Mouse (Mus musculus): ENCODE data around the gene Nanog. TPM values are rescaled to one million over a fixed set of nuclear protein-coding genes. Genes with fewer than 3 reads are reported as not detected.
A peak's percentile ranks its signal among the peaks of the same experiment; 100 is the strongest.

Nanog gene
- 0.12 and 0.24 TPM in 2 replicates for polyA plus RNA-seq (2016; fragmentation: Nextera tagmentation; extraction: Ambion mirVana)

DNA sequence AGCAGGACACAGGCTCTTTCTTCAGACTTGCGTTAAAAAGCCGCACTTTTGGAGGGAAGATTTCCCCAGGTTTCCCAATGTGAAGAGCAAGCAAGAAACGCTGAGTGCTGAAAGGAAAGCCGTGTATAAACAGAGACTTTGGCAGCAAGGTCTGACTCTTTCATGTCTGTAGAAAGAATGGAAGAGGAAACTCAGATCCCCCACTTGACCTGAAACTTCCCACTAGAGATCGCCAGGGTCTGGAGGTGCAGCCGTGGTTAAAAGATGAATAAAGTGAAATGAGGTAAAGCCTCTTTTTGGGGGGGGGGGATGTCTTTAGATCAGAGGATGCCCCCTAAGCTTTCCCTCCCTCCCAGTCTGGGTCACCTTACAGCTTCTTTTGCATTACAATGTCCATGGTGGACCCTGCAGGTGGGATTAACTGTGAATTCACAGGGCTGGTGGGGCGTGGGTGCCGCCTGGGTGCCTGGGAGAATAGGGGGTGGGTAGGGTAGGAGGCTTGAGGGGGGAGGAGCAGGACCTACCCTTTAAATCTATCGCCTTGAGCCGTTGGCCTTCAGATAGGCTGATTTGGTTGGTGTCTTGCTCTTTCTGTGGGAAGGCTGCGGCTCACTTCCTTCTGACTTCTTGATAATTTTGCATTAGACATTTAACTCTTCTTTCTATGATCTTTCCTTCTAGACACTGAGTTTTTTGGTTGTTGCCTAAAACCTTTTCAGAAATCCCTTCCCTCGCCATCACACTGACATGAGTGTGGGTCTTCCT is at the start of gene Nanog:
TSS of gene Nanog (plus strand) at position 454 of the 765 bp plus-strand sequence.
- H3K4me3 ChIP-seq = no peak within 1 kb of the TSS
- peaks cover 36% of the 10 kb centered on the region for H3K27me3 ChIP-seq (ENCODE audit: insufficient read depth, poor library complexity, severe bottlenecking)
- no peak within 1 kb of the TSS for H3K27ac ChIP-seq
- H3K9me3 ChIP-seq = no peaks in the 10 kb centered on the region
- no peaks in the 10 kb centered on the region for H3K36me3 ChIP-seq
- no peak for DNase-seq (ENCODE audit: low spot score)
- peaks cover 12% of the 10 kb centered on the region for H3K4me1 ChIP-seq (replicated peaks)
- WGBS = 19% methylated on average over 12 of the region's 12 CpGs

DNA sequence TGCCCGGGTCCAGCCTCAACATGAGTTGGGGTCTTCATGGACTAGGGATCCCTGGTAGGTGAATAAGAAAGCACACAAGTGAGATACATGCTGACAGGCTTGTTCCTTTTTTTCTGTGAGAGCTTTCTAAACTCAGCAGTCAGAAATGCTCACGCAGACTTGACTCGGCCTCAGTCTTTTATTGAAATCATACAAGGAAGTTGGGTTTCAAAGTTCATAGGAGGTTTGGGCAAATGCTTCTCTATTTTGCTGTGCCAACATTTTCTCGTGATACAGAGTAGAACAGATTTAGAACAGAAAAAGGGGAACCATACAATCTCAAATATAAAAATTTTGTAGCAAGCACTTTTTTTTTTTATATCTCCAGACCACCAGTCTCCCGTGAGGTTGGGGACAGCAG is 49.7 kb upstream of the Nanog start:
- H3K27ac ChIP-seq = no peak overlapping the region
- 83% methylated on average over 5 of the region's 5 CpGs for WGBS
- H3K4me1 ChIP-seq (replicated peaks) = no peaks in the 10 kb centered on the region
- H3K27me3 ChIP-seq (ENCODE audit: insufficient read depth, poor library complexity, severe bottlenecking) = peaks cover 16% of the 10 kb centered on the region
- DNase-seq (ENCODE audit: low spot score) = no peak
- H3K4me3 ChIP-seq = no peak overlapping the region
- no peaks in the 10 kb centered on the region for H3K9me3 ChIP-seq
- no peaks in the 10 kb centered on the region for H3K36me3 ChIP-seq

GRCm38 (mm10) chr6:122659567-122659966 is 47.7 kb upstream of the Nanog start:
- no peak overlapping the region for H3K4me3 ChIP-seq
- no peak overlapping the region for H3K27ac ChIP-seq
- peak; percentile 27 for DNase-seq (ENCODE audit: low spot score)
- 19% methylated on average over 7 of the region's 7 CpGs for WGBS
- H3K27me3 ChIP-seq (ENCODE audit: insufficient read depth, poor library complexity, severe bottlenecking) = peaks cover 27% of the 10 kb centered on the region
- H3K36me3 ChIP-seq = no peaks in the 10 kb centered on the region
- H3K9me3 ChIP-seq = no peaks in the 10 kb centered on the region
- 0 out of 2 replicates have a peak, but pooled peaks cover 3% of the 10 kb centered on the region for H3K4me1 ChIP-seq (replicated peaks)

DNA sequence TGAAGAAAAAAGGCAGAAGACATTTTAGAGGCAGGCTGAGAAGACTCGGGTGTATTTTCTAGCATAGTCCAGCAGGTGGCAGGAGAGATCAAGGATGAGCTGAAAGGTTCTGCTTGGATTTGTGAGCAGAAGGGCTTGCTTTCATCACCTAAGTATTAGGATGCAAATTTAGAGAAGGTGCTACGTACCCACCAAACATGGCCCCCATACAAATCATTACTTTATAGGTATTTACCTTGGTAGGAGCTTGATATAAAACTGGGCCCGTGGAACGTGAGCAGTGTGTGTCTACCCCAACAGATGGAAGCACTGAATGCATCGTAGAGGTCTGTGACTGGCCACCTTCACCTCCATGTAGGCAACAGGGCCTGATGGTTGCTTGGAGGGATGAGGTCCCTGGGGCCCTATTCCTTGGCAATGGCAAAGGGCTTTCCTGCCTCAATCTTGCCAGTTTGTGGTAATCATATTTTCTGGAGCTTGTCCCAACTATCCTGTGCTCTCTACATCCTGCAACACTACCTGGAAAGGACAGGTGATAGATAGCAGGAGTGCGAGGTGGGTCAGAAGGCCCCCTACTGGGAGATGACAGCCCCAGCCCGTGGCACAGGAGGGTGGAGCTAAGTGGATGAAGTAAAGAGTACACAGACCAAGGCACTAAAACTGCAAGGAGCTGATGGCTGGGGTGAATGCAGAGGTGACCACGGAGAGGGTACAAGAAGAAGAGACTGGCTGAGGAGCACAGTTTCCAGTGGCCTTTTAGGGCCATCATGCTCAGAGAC is 46.5 kb upstream of the Nanog start:
- WGBS = 41% methylated on average over 8 of the region's 8 CpGs
- H3K4me1 ChIP-seq (replicated peaks) = 0 out of 2 replicates have a peak, but pooled peaks cover 3% of the 10 kb centered on the region
- peaks cover 27% of the 10 kb centered on the region for H3K27me3 ChIP-seq (ENCODE audit: insufficient read depth, poor library complexity, severe bottlenecking)

GRCm38 (mm10) chr6:122662551-122663264 is 44.6 kb upstream of the Nanog start:
- Histone ChIP-seq H3K27me3 (ENCODE audit: insufficient read depth, poor library complexity, severe bottlenecking) (peaks cover 27% of the 10 kb centered on the region), H3K27ac (no peak overlapping the region), H3K9me3 (no peaks in the 10 kb centered on the region), H3K36me3 (no peaks in the 10 kb centered on the region), H3K4me3 (no peak overlapping the region), H3K4me1 (replicated peaks) (peaks cover 5% of the 10 kb centered on the region; the same call in 1 of the 2 replicates)
- WGBS = 40% methylated on average over 22 of the region's 22 CpGs
- no peak for DNase-seq (ENCODE audit: low spot score)

More for the DNA sequence above, 46.5 kb upstream of the Nanog start:
- no peak overlapping the region for H3K4me3 ChIP-seq
- DNase-seq (ENCODE audit: low spot score) = peak; percentile 39
- no peak overlapping the region for H3K27ac ChIP-seq
- no peaks in the 10 kb centered on the region for H3K9me3 ChIP-seq
- no peaks in the 10 kb centered on the region for H3K36me3 ChIP-seq

- no peaks in the 10 kb centered on the region for H3K9me3 ChIP-seq
- H3K4me3 ChIP-seq = no peak overlapping the region
- H3K4me1 ChIP-seq (replicated peaks) = peaks cover 7% of the 10 kb centered on the region; the same call in 1 of the 2 replicates
- H3K27ac ChIP-seq = no peak overlapping the region
- WGBS = 50% methylated on average over 14 of the region's 14 CpGs
- H3K36me3 ChIP-seq = no peaks in the 10 kb centered on the region
- H3K27me3 ChIP-seq (ENCODE audit: insufficient read depth, poor library complexity, severe bottlenecking) = peaks cover 27% of the 10 kb centered on the region
- DNase-seq (ENCODE audit: low spot score) = no peak
Measured at GRCm38 (mm10) chr6:122663596-122664206, 43.6 kb upstream of the Nanog start.

- no peaks in the 10 kb centered on the region for H3K36me3 ChIP-seq
- peaks cover 13% of the 10 kb centered on the region for H3K4me1 ChIP-seq (replicated peaks)
- H3K27me3 ChIP-seq (ENCODE audit: insufficient read depth, poor library complexity, severe bottlenecking) = peaks cover 27% of the 10 kb centered on the region
- no peak overlapping the region for H3K27ac ChIP-seq
- no peaks in the 10 kb centered on the region for H3K9me3 ChIP-seq
- 87% methylated on average over 7 of the region's 7 CpGs for WGBS
- H3K4me3 ChIP-seq = no peak overlapping the region
- DNase-seq (ENCODE audit: low spot score) = no peak
Measured at GRCm38 (mm10) chr6:122665866-122666265, 41.4 kb upstream of the Nanog start.

DNA sequence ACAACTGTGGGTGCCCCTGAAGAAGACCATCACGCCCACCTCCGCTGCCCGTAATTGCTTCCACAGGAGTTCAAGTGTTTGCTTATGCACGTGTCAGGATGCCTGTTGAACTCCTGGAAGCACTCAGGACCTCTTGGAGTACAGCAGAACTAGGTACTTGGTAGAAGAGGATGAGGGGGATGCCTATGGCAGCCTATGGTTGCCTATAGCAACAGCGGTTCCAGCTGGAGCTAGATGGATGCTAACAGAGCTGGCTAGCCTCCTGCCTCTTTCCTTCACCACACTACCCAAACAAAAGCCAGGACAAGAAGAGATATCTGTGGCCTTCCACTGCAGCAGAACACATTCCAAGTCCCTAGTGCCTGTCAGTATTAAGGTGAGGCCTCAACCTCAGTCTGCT is 39.6 kb upstream of the Nanog start:
- Histone ChIP-seq H3K4me3 (no peak overlapping the region), H3K27me3 (ENCODE audit: insufficient read depth, poor library complexity, severe bottlenecking) (peaks cover 9% of the 10 kb centered on the region), H3K36me3 (no peaks in the 10 kb centered on the region), H3K4me1 (replicated peaks) (peaks cover 13% of the 10 kb centered on the region), H3K9me3 (no peaks in the 10 kb centered on the region), H3K27ac (no peak overlapping the region)
- 70% methylated on average over 5 of the region's 5 CpGs for WGBS
- no peak for DNase-seq (ENCODE audit: low spot score)

DNA sequence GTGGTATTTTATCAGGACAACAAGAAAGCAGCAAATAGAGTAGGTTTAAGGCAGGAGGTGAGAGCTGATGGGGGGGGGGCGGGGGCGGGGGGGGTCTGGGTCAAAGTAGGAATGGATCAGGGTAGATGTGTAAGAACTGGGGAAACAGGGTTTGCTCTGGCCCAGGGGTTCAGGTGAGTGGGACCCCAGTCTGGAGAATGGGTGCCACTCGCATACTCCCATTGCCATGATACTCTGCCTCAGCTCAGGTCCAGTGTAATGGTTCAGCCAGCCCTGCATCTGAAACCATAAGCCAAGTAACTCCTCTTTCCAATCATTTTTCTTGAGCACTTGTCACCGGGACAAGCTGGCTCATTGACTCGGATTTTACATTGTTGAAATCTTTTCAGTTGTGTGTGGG is 38.5 kb upstream of the Nanog start:
- no peak overlapping the region for H3K4me3 ChIP-seq
- no peak for DNase-seq (ENCODE audit: low spot score)
- peaks cover 10% of the 10 kb centered on the region for H3K4me1 ChIP-seq (replicated peaks)
- no peaks in the 10 kb centered on the region for H3K27me3 ChIP-seq (ENCODE audit: insufficient read depth, poor library complexity, severe bottlenecking)
- no peaks in the 10 kb centered on the region for H3K9me3 ChIP-seq
- WGBS = 81% methylated on average over 5 of the region's 5 CpGs
- H3K27ac ChIP-seq = no peak overlapping the region
- no peaks in the 10 kb centered on the region for H3K36me3 ChIP-seq

DNA sequence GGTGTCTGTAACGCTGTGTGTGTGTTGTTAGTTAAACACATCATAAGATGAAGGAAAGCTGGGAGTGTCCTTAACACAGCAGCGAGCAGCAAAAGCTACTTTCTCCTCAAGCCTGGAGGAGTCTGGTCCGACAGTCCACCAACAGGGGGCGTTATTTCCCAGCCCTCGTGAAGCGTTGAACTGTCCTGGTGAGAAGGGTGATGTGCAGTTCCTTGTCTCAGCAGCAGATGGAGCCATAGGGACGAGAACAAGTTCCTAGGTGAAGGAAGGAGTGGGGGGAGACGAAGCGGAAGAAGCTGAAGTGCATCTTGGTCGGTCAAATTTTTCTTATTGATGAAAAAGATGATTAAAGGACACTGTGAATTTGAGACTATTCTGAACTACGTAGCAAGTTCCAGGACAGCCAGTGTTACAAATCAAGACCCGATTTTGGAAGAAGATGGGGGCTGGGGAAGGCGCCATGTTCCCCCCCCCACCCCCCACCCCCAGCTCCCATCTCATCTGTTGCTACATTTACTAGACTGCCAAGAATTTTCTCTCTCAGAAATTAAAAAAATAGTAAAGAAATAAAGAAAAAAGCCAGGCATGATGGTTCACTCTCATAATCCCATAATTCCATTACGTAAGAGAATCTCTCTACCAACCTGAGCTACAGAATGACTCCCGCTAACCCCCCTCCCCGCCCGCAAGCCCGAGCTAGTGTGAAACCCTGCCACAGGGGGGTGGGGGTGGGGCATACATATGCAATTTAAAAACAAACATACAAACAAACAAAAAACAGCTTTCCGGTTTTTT is 37.7 kb upstream of the Nanog start:
- H3K36me3 ChIP-seq = no peaks in the 10 kb centered on the region
- H3K27me3 ChIP-seq (ENCODE audit: insufficient read depth, poor library complexity, severe bottlenecking) = no peaks in the 10 kb centered on the region
- peak overlapping the region; percentile 80 for H3K27ac ChIP-seq
- H3K4me1 ChIP-seq (replicated peaks) = peaks cover 10% of the 10 kb centered on the region
- H3K9me3 ChIP-seq = no peaks in the 10 kb centered on the region
- 8% methylated on average over 19 of the region's 19 CpGs for WGBS
- peak overlapping the region; percentile 54 for H3K4me3 ChIP-seq
- peak; percentile 96 for DNase-seq (ENCODE audit: low spot score)

DNA sequence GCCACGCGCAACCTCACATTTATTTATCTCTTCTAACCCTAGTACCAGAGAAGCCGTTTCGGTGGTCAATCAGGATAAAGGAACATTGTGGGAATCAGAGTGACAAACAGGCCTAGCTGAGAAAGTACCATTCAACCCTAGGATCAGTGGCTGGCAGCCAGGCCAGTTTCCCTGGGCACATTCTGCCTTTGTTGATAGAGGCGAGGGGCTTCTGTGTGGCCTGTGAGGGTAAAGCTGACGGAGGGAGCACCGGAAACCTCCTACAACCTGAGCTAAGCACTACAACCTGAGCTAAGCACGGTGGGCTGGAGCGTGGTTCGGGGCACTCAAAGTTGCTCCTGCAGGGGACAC is 37.1 kb upstream of the Nanog start:
- peak; percentile 39 for DNase-seq (ENCODE audit: low spot score)
- H3K4me1 ChIP-seq (replicated peaks) = peaks cover 10% of the 10 kb centered on the region
- no peaks in the 10 kb centered on the region for H3K27me3 ChIP-seq (ENCODE audit: insufficient read depth, poor library complexity, severe bottlenecking)
- peak overlapping the region; percentile 80 for H3K27ac ChIP-seq
- H3K4me3 ChIP-seq = peak overlapping the region; percentile 54
- no peaks in the 10 kb centered on the region for H3K9me3 ChIP-seq
- WGBS = 27% methylated on average over 10 of the region's 10 CpGs
- H3K36me3 ChIP-seq = no peaks in the 10 kb centered on the region

DNA sequence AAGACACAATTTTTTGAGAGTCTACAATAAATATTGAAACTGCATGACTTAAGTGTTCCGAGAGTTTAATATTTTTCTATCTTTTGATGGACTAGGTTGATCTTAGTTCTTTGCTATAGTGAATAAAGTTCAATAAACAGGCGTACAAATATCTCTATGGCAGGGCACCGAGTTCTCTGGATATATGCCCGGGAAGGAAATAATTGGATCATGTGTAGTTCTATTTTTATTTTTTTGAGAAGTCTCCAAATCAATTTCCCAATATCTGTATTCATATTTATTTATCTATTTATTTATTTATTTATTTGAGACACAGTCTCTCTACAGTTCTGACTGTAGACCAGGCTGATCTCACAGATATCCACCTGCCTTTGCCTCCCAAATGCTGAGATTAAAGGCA is 36.4 kb upstream of the Nanog start:
- no peak overlapping the region for H3K4me3 ChIP-seq
- H3K4me1 ChIP-seq (replicated peaks) = peaks cover 10% of the 10 kb centered on the region
- WGBS = 90% methylated on average over 4 of the region's 4 CpGs
- no peaks in the 10 kb centered on the region for H3K9me3 ChIP-seq
- no peak overlapping the region for H3K27ac ChIP-seq
- DNase-seq (ENCODE audit: low spot score) = no peak
- no peaks in the 10 kb centered on the region for H3K27me3 ChIP-seq (ENCODE audit: insufficient read depth, poor library complexity, severe bottlenecking)
- no peaks in the 10 kb centered on the region for H3K36me3 ChIP-seq
